Mouse (Mus musculus): ENCODE data around the gene Kpna2.
A peak's percentile ranks its signal among the peaks of the same experiment; 100 is the strongest.

DNA sequence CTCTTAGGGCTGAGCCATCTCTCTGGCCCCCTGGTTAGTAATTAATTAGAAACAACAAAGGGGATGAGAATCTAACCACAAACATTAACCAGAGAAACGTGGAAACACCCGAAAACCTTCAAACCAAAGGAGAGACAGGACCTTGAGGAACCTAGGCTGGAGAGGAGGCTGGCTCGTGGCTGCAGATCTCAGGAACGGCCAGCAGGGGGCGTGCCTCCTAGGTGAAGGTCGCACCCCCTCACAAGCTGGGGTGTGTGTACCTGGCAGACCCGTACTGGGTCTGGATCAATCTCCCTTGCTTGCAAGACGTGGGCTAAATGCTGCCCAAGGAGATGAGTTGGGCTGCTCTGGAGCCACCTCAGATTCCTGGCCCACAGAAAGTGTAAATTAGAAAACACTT, 19.3 kb upstream of the Kpna2 start:
- TF ChIP-seq CTCF (IDR thresholded peaks at IDR 0.05; ENCODE audit: low read depth, low read length), result peak; percentile 35; the same call in 1 of the 2 replicates
- no peak for TF ChIP-seq POLR2A (IDR thresholded peaks at IDR 0.05; ENCODE audit: borderline replicate concordance, low read depth, low read length)
